ENCODE assay signal across 8 mouse cellular contexts in genomic region chr6:128992753-128993152, GRCm38 (mm10). TPM values are rescaled to one million over a fixed set of nuclear protein-coding genes. Genes with fewer than 3 reads are reported as not detected.
DNase-seq lines count a peak whose midpoint lies in the region; ATAC-seq and TF ChIP-seq lines count a peak whose summit lies in the region.

No protein-coding gene starts in this region.

- H3K9ac ChIP-seq in embryonic facial prominence, embryonic 11.5 days (replicated peaks; ENCODE audit: low read length), result no peak overlapping the region
- no peak overlapping the region; the same call in 1 of the 2 replicates for H3K9ac ChIP-seq in neural tube, embryonic 15.5 days (replicated peaks)

- H3K9me3 ChIP-seq in embryonic facial prominence, embryonic 11.5 days (replicated peaks; ENCODE audit: control insufficient read depth, low read length), result no peaks in the 10 kb centered on the region
- no peaks in the 10 kb centered on the region for H3K9me3 ChIP-seq in limb, embryonic 10.5 days (replicated peaks)
- no peaks in the 10 kb centered on the region for H3K9me3 ChIP-seq in neural tube, embryonic 15.5 days (replicated peaks)

- H3K27ac ChIP-seq in layer of hippocampus, adult 2 months, result peak overlapping the region; percentile 7; the same call in 1 of the 2 replicates
- H3K27ac ChIP-seq in embryonic facial prominence, embryonic 11.5 days (replicated peaks; ENCODE audit: low read depth, low read length), result peak overlapping the region; percentile 5; the same call in 1 of the 2 replicates
- H3K27ac ChIP-seq in limb, embryonic 10.5 days, result peak overlapping the region; percentile 61; the same call in 1 of the 2 replicates
- peak overlapping the region; percentile 60 for H3K27ac ChIP-seq in neural tube, embryonic 15.5 days (replicated peaks)

- peak; percentile 77 for ATAC-seq in embryonic facial prominence, embryonic 11.5 days (replicated peaks; ENCODE audit: insufficient number of reproducible peaks, low FRiP score, low TSS enrichment, low read depth)
- ATAC-seq in neural tube, embryonic 15.5 days (ENCODE audit: low FRiP score), result peak; percentile 69; the same call in 1 of the 2 replicates

- TF ChIP-seq CTCF in layer of hippocampus, adult 2 months (conservative IDR thresholded peaks at IDR 0.05), result no peak

- no peak overlapping the region for H3K4me2 ChIP-seq in embryonic facial prominence, embryonic 11.5 days (ENCODE audit: low read depth, low read length)
- peak overlapping the region; percentile 22 for H3K4me2 ChIP-seq in neural tube, embryonic 15.5 days

- peak overlapping the region; percentile 27 for H3K4me3 ChIP-seq in layer of hippocampus, adult 2 months
- H3K4me3 ChIP-seq in embryonic facial prominence, embryonic 11.5 days (ENCODE audit: low read depth, low read length), result no peak overlapping the region
- H3K4me3 ChIP-seq in limb, embryonic 10.5 days, result no peak overlapping the region
- no peak overlapping the region for H3K4me3 ChIP-seq in neural tube, embryonic 15.5 days (replicated peaks)

- no peaks in the 10 kb centered on the region for H3K4me1 ChIP-seq in embryonic facial prominence, embryonic 11.5 days (ENCODE audit: control insufficient read depth, insufficient read depth, low read length)
- H3K4me1 ChIP-seq in limb, embryonic 10.5 days, result 0 out of 2 replicates have a peak, but pooled peaks cover 6% of the 10 kb centered on the region
- H3K4me1 ChIP-seq in neural tube, embryonic 15.5 days, result peaks cover 12% of the 10 kb centered on the region; the same call in 1 of the 2 replicates

- H3K36me3 ChIP-seq in embryonic facial prominence, embryonic 11.5 days (replicated peaks; ENCODE audit: control insufficient read depth, insufficient read depth, low read depth, low read length), result no peaks in the 10 kb centered on the region
- H3K36me3 ChIP-seq in limb, embryonic 10.5 days, result no peaks in the 10 kb centered on the region
- no peaks in the 10 kb centered on the region for H3K36me3 ChIP-seq in neural tube, embryonic 15.5 days

- H3K27me3 ChIP-seq in embryonic facial prominence, embryonic 11.5 days (ENCODE audit: control insufficient read depth, insufficient read depth, low read length), result no peaks in the 10 kb centered on the region
- no peaks in the 10 kb centered on the region for H3K27me3 ChIP-seq in limb, embryonic 10.5 days (ENCODE audit: low read depth, poor library complexity, severe bottlenecking)
- no peaks in the 10 kb centered on the region; the same call in 1 of the 2 replicates for H3K27me3 ChIP-seq in neural tube, embryonic 15.5 days (replicated peaks)

- WGBS in embryonic facial prominence, embryonic 11.5 days, result 24% methylated on average over 3 of the region's 3 CpGs
- WGBS in limb, embryonic 10.5 days, result 85% methylated on average over 3 of the region's 3 CpGs
- WGBS in neural tube, embryonic 15.5 days, result 25% methylated on average over 3 of the region's 3 CpGs

- DNase-seq in layer of hippocampus, adult 2 months (ENCODE audit: low spot score in 2 of 2), result no peak
- no peak for DNase-seq in layer of hippocampus, postnatal 25 days (ENCODE audit: extremely low spot score in 1 of 2, low spot score in 1 of 2)
- peak; percentile 61 for DNase-seq in embryonic facial prominence, embryonic 11.5 days (ENCODE audit: low spot score)
- no peak for DNase-seq in limb, embryonic 10.5 days (ENCODE audit: low spot score)
- no peak for DNase-seq in left cerebral cortex, postnatal 10 days (ENCODE audit: extremely low spot score in 1 of 2, low spot score in 2 of 2)
- DNase-seq in gastrocnemius, adult 8-10 months (ENCODE audit: low spot score in 2 of 2), result no peak
- DNase-seq in spleen, postnatal 14 days (ENCODE audit: low spot score in 2 of 2), result no peak

- intact Hi-C loops in left cerebral cortex, postnatal 10 days (cut with DNase I), result no loop called here

RNA-seq across cellular contexts. Expression of gene Klrb1f, which starts 52.9 kb away (rescaled TPM):
- total RNA-seq in layer of hippocampus, adult 2 months (2021), result not detected
- not detected for total RNA-seq in layer of hippocampus, postnatal 25 days (2021)
- polyA plus RNA-seq in embryonic facial prominence, embryonic 11.5 days (2014; fragmentation: Nextera tagmentation; extraction: Ambion mirVana), result 0.13 and 0.50 TPM in 2 replicates
- polyA plus RNA-seq in limb, embryonic 10.5 days (2016; fragmentation: Nextera tagmentation; extraction: Ambion mirVana), result 0.35 TPM in 1 of 2 replicates, not detected in the other
- polyA plus RNA-seq in neural tube, embryonic 15.5 days (2015; fragmentation: Nextera tagmentation; extraction: Ambion mirVana), result 0.58 and 0.78 TPM in 2 replicates
- total RNA-seq in left cerebral cortex, postnatal 10 days (2021), result not detected
- total RNA-seq in gastrocnemius, adult 8-10 months (2022), result not detected

RNA-seq across cellular contexts. Expression of gene Clec2g, which starts 58.6 kb away (rescaled TPM):
- 1 to 10 TPM in 1 of 2 experiments, under 1 TPM in 1; 0.71 to 1.0 TPM for total RNA-seq in layer of hippocampus, adult 2 months (2021)
- under 1 TPM in 1 of 2 experiments, not detected in 1; 0.39 TPM for total RNA-seq in layer of hippocampus, postnatal 25 days (2021)
- not detected in 2 replicates for polyA plus RNA-seq in embryonic facial prominence, embryonic 11.5 days (2014; fragmentation: Nextera tagmentation; extraction: Ambion mirVana)
- polyA plus RNA-seq in limb, embryonic 10.5 days (2016; fragmentation: Nextera tagmentation; extraction: Ambion mirVana), result not detected in 2 replicates
- not detected in 2 replicates for polyA plus RNA-seq in neural tube, embryonic 15.5 days (2015; fragmentation: Nextera tagmentation; extraction: Ambion mirVana)
- total RNA-seq in left cerebral cortex, postnatal 10 days (2021), result not detected
- 1 to 10 TPM; 2.5 to 7.3 (median 6.0) TPM for total RNA-seq in gastrocnemius, adult 8-10 months (2022)

Comparison
In these comparisons a context has a peak if more than half of its experiments do, and no peak if none do; other contexts are left out.
1. H3K27ac ChIP-seq: peak in every context shown above with its lines; median percentile 61 in limb, embryonic 10.5 days; 60 in neural tube, embryonic 15.5 days; 7 in layer of hippocampus, adult 2 months; 5 in embryonic facial prominence, embryonic 11.5 days.